Mouse (Mus musculus) heart, adult 11 months (tissue): Measurements from ENCODE around the gene Ngfr.
A peak's percentile ranks its signal among the peaks of the same experiment; 100 is the strongest.

Experiments used
- DNase-seq: peaks from one replicate; pipeline ENCODE4 v3.0.0; 2022

Gene Ngfr

GRCm38 (mm10) chr11:95594686-95595212 is 7.2 kb upstream of the Ngfr start:
- DNase-seq: peak; percentile 90

GRCm38 (mm10) chr11:95593501-95593900 is 6.0 kb upstream of the Ngfr start:
- peak; percentile 72 for DNase-seq

GRCm38 (mm10) chr11:95592691-95593090 is 5.2 kb upstream of the Ngfr start:
- peak; percentile 80 for DNase-seq

GRCm38 (mm10) chr11:95589195-95589594 is 1.7 kb upstream of the Ngfr start:
- peak; percentile 72 for DNase-seq

GRCm38 (mm10) chr11:95586751-95587422 is 648 bp downstream of the Ngfr start:
- DNase-seq: peak; percentile 87

- DNase-seq: peak; percentile 95
Measured at GRCm38 (mm10) chr11:95586184-95586583, 1.4 kb downstream of the Ngfr start.

GRCm38 (mm10) chr11:95585684-95586083 is 1.9 kb downstream of the Ngfr start:
- no peak for DNase-seq

GRCm38 (mm10) chr11:95585281-95585680 is 2.3 kb downstream of the Ngfr start:
- DNase-seq: peak; percentile 89

- DNase-seq: peak; percentile 75
Measured at GRCm38 (mm10) chr11:95584651-95585050, 2.9 kb downstream of the Ngfr start.

GRCm38 (mm10) chr11:95583396-95583795 is 4.1 kb downstream of the Ngfr start:
- peak; percentile 59 for DNase-seq

- DNase-seq: no peak
Measured at GRCm38 (mm10) chr11:95582193-95582592, 5.3 kb downstream of the Ngfr start.

- no peak for DNase-seq
Measured at GRCm38 (mm10) chr11:95579455-95579854, 8.1 kb downstream of the Ngfr start.

GRCm38 (mm10) chr11:95577776-95578446 is 9.6 kb downstream of the Ngfr start:
- DNase-seq: no peak

GRCm38 (mm10) chr11:95576299-95576698 is 11.2 kb downstream of the Ngfr start:
- no peak for DNase-seq

- no peak for DNase-seq
Measured at GRCm38 (mm10) chr11:95575791-95576190, 11.7 kb downstream of the Ngfr start.

GRCm38 (mm10) chr11:95574786-95575334 is 12.7 kb downstream of the Ngfr start:
- DNase-seq: no peak

GRCm38 (mm10) chr11:95572227-95572626 is 15.3 kb downstream of the Ngfr start:
- DNase-seq: no peak

GRCm38 (mm10) chr11:95571755-95572154 is 15.8 kb downstream of the Ngfr start:
- peak; percentile 94 for DNase-seq

- peak; percentile 91 for DNase-seq
Measured at GRCm38 (mm10) chr11:95570827-95571619, 16.5 kb downstream of the Ngfr start.

GRCm38 (mm10) chr11:95569908-95570307 is 17.6 kb downstream of the Ngfr start:
- peak; percentile 92 for DNase-seq

GRCm38 (mm10) chr11:95567936-95568715 is 19.4 kb downstream of the Ngfr start:
- DNase-seq: peak; percentile 96

GRCm38 (mm10) chr11:95567366-95567765 is 20.2 kb downstream of the Ngfr start:
- DNase-seq: no peak
